18 mouse cellular contexts compared by ENCODE assay signal in the genomic region with DNA sequence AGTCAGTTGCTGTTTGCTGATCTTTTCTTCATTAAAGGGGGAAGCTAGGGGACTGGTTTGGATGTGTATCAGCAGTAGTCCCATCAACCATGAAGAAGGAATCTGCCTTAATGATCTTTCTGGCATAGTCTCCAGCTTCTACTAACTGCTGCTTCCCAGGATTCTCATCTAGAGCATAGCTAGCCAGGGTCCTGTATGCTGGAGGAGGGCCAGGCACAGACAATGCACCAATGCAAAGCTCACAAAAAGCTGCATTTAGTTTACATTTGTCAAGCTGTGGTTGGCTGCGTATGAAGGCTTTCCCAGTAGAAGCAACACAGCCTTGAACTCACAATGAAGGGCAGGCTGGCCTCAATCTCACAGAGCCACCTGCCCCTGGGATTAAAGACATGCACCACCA.
DNase-seq lines count a peak whose midpoint lies in the region; ATAC-seq and TF ChIP-seq lines count a peak whose summit lies in the region.
"Had no signal": no experiment of that assay in that cellular context is flagged by ENCODE, and none has a peak within 500 bp of the region (broad histone marks: within the 10 kb centered on the region; RNA-seq: fewer than 3 reads in every experiment).

No protein-coding gene starts in this region.

- peak; percentile 76 for DNase-seq in heart, adult 11 months
- no peak for DNase-seq in heart, postnatal 36 days
- no peak for DNase-seq in hindbrain, embryonic 14.5 days (ENCODE audit: low spot score)
- no peak for DNase-seq in hindbrain, embryonic 11.5 days (ENCODE audit: low spot score)
- DNase-seq in brain, embryonic 14.5 days (ENCODE audit: low read depth), result peak; percentile 59
- no peak for DNase-seq in right cerebral cortex, postnatal 14 days
- DNase-seq: adrenal gland, adult 2 months; adrenal gland, postnatal 10 days; adrenal gland, postnatal 25 days; cerebellum, adult 11-12 months; cerebellum, adult 2 months; cerebellum, adult 9-10 months; cerebellum, postnatal 25 days; forebrain, postnatal 0 days had no signal

- no peak for TF ChIP-seq POLR2A in brain, embryonic 14.5 days (IDR thresholded peaks at IDR 0.05; ENCODE audit: borderline replicate concordance, extremely low read depth, insufficient read depth, insufficient read length, poor library complexity, severe bottlenecking)

- WGBS in hindbrain, embryonic 14.5 days, result 57% methylated on average over 1 of the region's 1 CpGs
- WGBS in hindbrain, embryonic 11.5 days, result 93% methylated on average over 1 of the region's 1 CpGs

- H3K9ac ChIP-seq in hindbrain, embryonic 14.5 days, result no peak overlapping the region
- H3K9ac ChIP-seq in hindbrain, embryonic 11.5 days (ENCODE audit: low read depth, low read length), result no peak overlapping the region
- H3K9ac ChIP-seq: embryonic facial prominence, embryonic 12.5 days; forebrain, embryonic 12.5 days; forebrain, embryonic 15.5 days; forebrain, postnatal 0 days had no signal

- H3K9me3 ChIP-seq in hindbrain, embryonic 14.5 days (ENCODE audit: control insufficient read depth, low read length), result no peaks in the 10 kb centered on the region
- H3K9me3 ChIP-seq in hindbrain, embryonic 11.5 days (ENCODE audit: control insufficient read depth, low read length), result no peaks in the 10 kb centered on the region
- H3K9me3 ChIP-seq: forebrain, embryonic 12.5 days; forebrain, embryonic 15.5 days had no signal

- no peaks in the 10 kb centered on the region for H3K36me3 ChIP-seq in hindbrain, embryonic 14.5 days (replicated peaks; ENCODE audit: control insufficient read depth, insufficient read depth)
- H3K36me3 ChIP-seq in hindbrain, embryonic 11.5 days (ENCODE audit: control insufficient read depth, insufficient read depth, low read length), result no peaks in the 10 kb centered on the region
- H3K36me3 ChIP-seq: embryonic facial prominence, embryonic 12.5 days; forebrain, embryonic 12.5 days; forebrain, embryonic 15.5 days had no signal

- TF ChIP-seq CTCF in brain, embryonic 14.5 days (IDR thresholded peaks at IDR 0.05; ENCODE audit: borderline replicate concordance, extremely low read depth, insufficient read depth, insufficient read length), result no peak

- H3K27ac ChIP-seq in hindbrain, embryonic 14.5 days, result no peak overlapping the region
- no peak overlapping the region for H3K27ac ChIP-seq in hindbrain, embryonic 11.5 days (ENCODE audit: low read depth, low read length)
- H3K27ac ChIP-seq: embryonic facial prominence, embryonic 10.5 days; embryonic facial prominence, embryonic 12.5 days; forebrain, embryonic 12.5 days; forebrain, embryonic 15.5 days had no signal

- 0 out of 2 replicates have a peak, but pooled peaks have one; percentile 37 for ATAC-seq in hindbrain, embryonic 14.5 days (ENCODE audit: low FRiP score)
- no peak for ATAC-seq in hindbrain, embryonic 11.5 days (ENCODE audit: low FRiP score)
- ATAC-seq: forebrain, embryonic 15.5 days; forebrain, postnatal 0 days had no signal

- intact Hi-C loops in heart, postnatal 36 days (cut with DNase I), result no loop called here

- H3K4me1 ChIP-seq in hindbrain, embryonic 14.5 days (replicated peaks; ENCODE audit: control insufficient read depth, insufficient read depth, low read length), result no peaks in the 10 kb centered on the region
- no peaks in the 10 kb centered on the region for H3K4me1 ChIP-seq in hindbrain, embryonic 11.5 days (replicated peaks; ENCODE audit: control insufficient read depth, insufficient read depth, low read length)
- H3K4me1 ChIP-seq: embryonic facial prominence, embryonic 10.5 days; embryonic facial prominence, embryonic 12.5 days; forebrain, embryonic 12.5 days; forebrain, embryonic 15.5 days had no signal

- no peaks in the 10 kb centered on the region for H3K27me3 ChIP-seq in hindbrain, embryonic 14.5 days (ENCODE audit: control insufficient read depth, insufficient read depth, low read length)
- no peaks in the 10 kb centered on the region for H3K27me3 ChIP-seq in hindbrain, embryonic 11.5 days (ENCODE audit: control insufficient read depth, insufficient read depth, low read length)
- H3K27me3 ChIP-seq: embryonic facial prominence, embryonic 12.5 days; forebrain, embryonic 12.5 days; forebrain, embryonic 15.5 days had no signal

- no peak overlapping the region for H3K4me3 ChIP-seq in hindbrain, embryonic 14.5 days (replicated peaks; ENCODE audit: low read length)
- H3K4me3 ChIP-seq in hindbrain, embryonic 11.5 days (ENCODE audit: low read depth, low read length), result no peak overlapping the region
- H3K4me3 ChIP-seq: embryonic facial prominence, embryonic 10.5 days; embryonic facial prominence, embryonic 12.5 days; forebrain, embryonic 12.5 days; forebrain, embryonic 15.5 days had no signal

- H3K4me2 ChIP-seq in hindbrain, embryonic 14.5 days (replicated peaks), result no peak overlapping the region
- H3K4me2 ChIP-seq in hindbrain, embryonic 11.5 days (replicated peaks; ENCODE audit: low read depth, low read length), result no peak overlapping the region
- H3K4me2 ChIP-seq: embryonic facial prominence, embryonic 12.5 days; forebrain, embryonic 12.5 days; forebrain, embryonic 15.5 days had no signal

Comparison
In these comparisons a context has a peak if more than half of its experiments do, and no peak if none do; other contexts are left out.
1. DNase-seq: peak in heart, adult 11 months (single experiment) and brain, embryonic 14.5 days (single experiment); none in heart, postnatal 36 days (0 of 2), hindbrain, embryonic 14.5 days (single experiment), hindbrain, embryonic 11.5 days (single experiment) and right cerebral cortex, postnatal 14 days (single experiment).